Mouse (Mus musculus): ENCODE measurements around the gene Ano6.

GRCm38 (mm10) chr15:95882436-95882835 is 91.8 kb downstream of the Ano6 start:
- no peak for TF ChIP-seq CTCF (IDR thresholded peaks at IDR 0.05; ENCODE audit: borderline replicate concordance, insufficient read depth, low read depth, low read length)
- no peak for TF ChIP-seq POLR2A (IDR thresholded peaks at IDR 0.05; ENCODE audit: borderline replicate concordance, insufficient read depth, low read length)

All from cerebellum, adult 2 months (tissue).